Mouse (Mus musculus) G1E (cell line): ENCODE results near the gene H3f3b.

Source experiments
- CTCF ChIP-seq: IDR thresholded peaks from 2 replicates; pipeline ENCODE4 v1.5.1; 2012; ENCODE audit warnings: low read depth, low read length, inconsistent platforms, mixed read lengths
- GATA1 ChIP-seq: IDR thresholded peaks from 2 replicates; pipeline ENCODE4 v1.6.1; 2012; ENCODE audit warnings: borderline replicate concordance, low read length, inconsistent platforms, mixed read lengths
- GATA2 ChIP-seq: IDR thresholded peaks from 2 replicates; pipeline ENCODE4 v1.6.1; 2012; ENCODE audit warnings: low read depth, low read length, inconsistent platforms, borderline replicate concordance
- POLR2AphosphoS5 ChIP-seq: IDR thresholded peaks from 2 replicates; pipeline ENCODE4 v1.6.1; 2012; ENCODE audit warnings: low read depth, low read length, inconsistent platforms; ENCODE audit not compliant: insufficient replicate concordance
- TAL1 ChIP-seq: conservative IDR thresholded peaks from 2 replicates; pipeline ENCODE4 v1.6.1; 2012; ENCODE audit warnings: low read depth, low read length, inconsistent platforms, mixed read lengths

- TF ChIP-seq CTCF: no peak
- no peak for TF ChIP-seq GATA1
- no peak for TF ChIP-seq GATA2
- no peak for TF ChIP-seq POLR2AphosphoS5
- no peak for TF ChIP-seq TAL1
Measured at GRCm38 (mm10) chr11:115999027-115999426, 28.7 kb downstream of the H3f3b start.
